Mouse (Mus musculus) thymus, adult 2 months (tissue): Measurements from ENCODE around the gene Pyroxd1.
"Not testable (repeated sequence)": the region's sequence is repeated elsewhere in the genome, so short reads cannot be mapped to it uniquely, and the experiment has no call there.

Experiments
- CTCF ChIP-seq: fragments of 200-500 bp; IDR thresholded peaks from 2 replicates; pipeline ENCODE4 v1.5.1; 2012; ENCODE audit warnings: mild to moderate bottlenecking, control low read depth, low read length, moderate library complexity, borderline replicate concordance; ENCODE audit not compliant: control insufficient read depth, poor library complexity, insufficient read depth; ENCODE audit errors: extremely low read depth
- POLR2A ChIP-seq: fragments of 200-500 bp; IDR thresholded peaks from 2 replicates; pipeline ENCODE4 v1.6.1; 2012; ENCODE audit warnings: mild to moderate bottlenecking, low read length, control low read depth, moderate library complexity; ENCODE audit not compliant: control insufficient read depth, poor library complexity, insufficient read depth; ENCODE audit errors: extremely low read depth

DNA sequence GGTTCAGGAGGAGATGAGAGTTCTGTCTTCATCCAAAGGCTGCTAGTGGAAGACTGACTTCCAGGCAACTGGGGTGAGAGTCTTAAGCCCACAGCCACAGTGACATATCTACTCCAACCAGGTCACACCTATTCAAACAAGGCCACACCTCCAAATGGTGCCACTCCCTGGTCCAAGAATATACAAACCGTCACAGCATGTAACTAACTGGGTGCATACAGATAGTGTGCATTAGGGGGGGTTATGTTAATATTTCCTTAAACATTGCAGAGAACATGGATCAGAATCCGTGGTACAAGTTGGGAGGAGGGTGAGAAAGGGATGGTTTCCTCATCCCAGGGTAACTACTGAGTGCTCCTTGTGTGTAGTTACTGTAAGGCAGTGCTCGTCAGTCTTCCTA lies 6.6 kb downstream of the Pyroxd1 start:
- TF ChIP-seq POLR2A, CTCF: not testable (repeated sequence)
